Mouse (Mus musculus) limb, embryonic 15.5 days (tissue): ENCODE measurements around the gene Ildr1. TPM values are rescaled to one million over a fixed set of nuclear protein-coding genes. Genes with fewer than 3 reads are reported as not detected.

Experiments used
- ATAC-seq: fragments of 200-750 bp; cut with Nextera tagmentation; 2 replicates; pipeline ENCODE4 v1.8.0; 2017; ENCODE audit warnings: low read depth, moderate TSS enrichment; ENCODE audit not compliant: insufficient number of reproducible peaks, low FRiP score, low TSS enrichment
- H3K27ac ChIP-seq: fragments of 300-500 bp; sonication (generic); 2 replicates; pipeline ENCODE4 v1.5.1; 2015; ENCODE audit warnings: moderate library complexity, mild to moderate bottlenecking, inconsistent platforms
- H3K27me3 ChIP-seq: fragments of 300-500 bp; sonication (generic); 2 replicates; pipeline ENCODE4 v1.6.1; 2015; ENCODE audit warnings: inconsistent platforms
- H3K36me3 ChIP-seq: fragments of 300-500 bp; sonication (generic); 2 replicates; pipeline ENCODE4 v1.6.1; 2015; ENCODE audit warnings: inconsistent platforms
- H3K4me1 ChIP-seq: fragments of 300-500 bp; sonication (generic); 2 replicates; pipeline ENCODE4 v1.6.1; 2015; ENCODE audit warnings: inconsistent platforms
- H3K4me2 ChIP-seq: fragments of 300-500 bp; sonication (generic); 2 replicates; pipeline ENCODE4 v1.6.1; 2015; ENCODE audit warnings: mild to moderate bottlenecking, inconsistent platforms
- H3K4me3 ChIP-seq: fragments of 300-500 bp; sonication (generic); 2 replicates; pipeline ENCODE4 v1.5.1; 2015; ENCODE audit warnings: mild to moderate bottlenecking, inconsistent platforms
- H3K9ac ChIP-seq: fragments of 300-500 bp; sonication (generic); 2 replicates; pipeline ENCODE4 v1.6.1; 2015; ENCODE audit warnings: inconsistent platforms
- H3K9me3 ChIP-seq: fragments of 300-500 bp; sonication (generic); 2 replicates; pipeline ENCODE4 v1.6.1; 2016; ENCODE audit warnings: inconsistent platforms
- WGBS: fragments of 180-500 bp; shearing (Covaris S2); methylation state at CpG from one replicate; pipeline ENCODE4 v1.1.7; 2015; 5-methylcytosine and 5-hydroxymethylcytosine counted together
- polyA plus RNA-seq: library from polyadenylated mRNA; unstranded; fragments of >200 nt; fragmentation: Nextera tagmentation; extraction: Ambion mirVana; gene quantifications from 2 replicates; pipeline ENCODE4 v1.2.1, GENCODE M21; 2015

Ildr1 gene
- polyA plus RNA-seq, 1 experiment from 2014 or later = 1.8 TPM

GRCm38 (mm10) chr16:36735421-36735820 lies 41.6 kb downstream of the Ildr1 start:
- no peak overlapping the region for H3K4me2 ChIP-seq
- H3K27ac ChIP-seq = no peak overlapping the region
- WGBS = 86% methylated on average over 3 of the region's 3 CpGs
- ATAC-seq = no peak
- H3K9ac ChIP-seq = no peak overlapping the region
- H3K36me3 ChIP-seq = no peaks in the 10 kb centered on the region
- H3K9me3 ChIP-seq = no peaks in the 10 kb centered on the region
- H3K4me3 ChIP-seq = no peak overlapping the region
- H3K27me3 ChIP-seq = no peaks in the 10 kb centered on the region
- H3K4me1 ChIP-seq = no peaks in the 10 kb centered on the region

GRCm38 (mm10) chr16:36739404-36739930 lies 45.7 kb downstream of the Ildr1 start:
- Histone ChIP-seq H3K36me3 (no peaks in the 10 kb centered on the region), H3K4me1 (no peaks in the 10 kb centered on the region), H3K9me3 (no peaks in the 10 kb centered on the region), H3K4me2 (no peak overlapping the region), H3K9ac (no peak overlapping the region), H3K27ac (no peak overlapping the region), H3K27me3 (no peaks in the 10 kb centered on the region), H3K4me3 (no peak overlapping the region)
- 14% methylated on average over 4 of the region's 4 CpGs for WGBS
- no peak for ATAC-seq

- no peak overlapping the region for H3K27ac ChIP-seq
- no peak overlapping the region for H3K4me2 ChIP-seq
- 89% methylated on average over 8 of the region's 8 CpGs for WGBS
- no peaks in the 10 kb centered on the region for H3K36me3 ChIP-seq
- no peaks in the 10 kb centered on the region for H3K9me3 ChIP-seq
- ATAC-seq = no peak
- no peak overlapping the region for H3K9ac ChIP-seq
- H3K4me1 ChIP-seq = no peaks in the 10 kb centered on the region
- no peaks in the 10 kb centered on the region for H3K27me3 ChIP-seq
- no peak overlapping the region for H3K4me3 ChIP-seq
Observed at GRCm38 (mm10) chr16:36743580-36743979, 49.8 kb downstream of the Ildr1 start.

GRCm38 (mm10) chr16:36747068-36747467 lies 53.3 kb downstream of the Ildr1 start:
- no peaks in the 10 kb centered on the region for H3K36me3 ChIP-seq
- WGBS = 83% methylated on average over 4 of the region's 4 CpGs
- no peaks in the 10 kb centered on the region for H3K27me3 ChIP-seq
- H3K9me3 ChIP-seq = no peaks in the 10 kb centered on the region
- no peak for ATAC-seq
- H3K4me1 ChIP-seq = no peaks in the 10 kb centered on the region
- H3K4me2 ChIP-seq = no peak overlapping the region
- H3K27ac ChIP-seq = no peak overlapping the region
- no peak overlapping the region for H3K9ac ChIP-seq
- no peak overlapping the region for H3K4me3 ChIP-seq

- H3K4me2 ChIP-seq = no peak overlapping the region
- H3K27me3 ChIP-seq = no peaks in the 10 kb centered on the region
- no peaks in the 10 kb centered on the region for H3K36me3 ChIP-seq
- H3K4me3 ChIP-seq = no peak overlapping the region
- H3K9me3 ChIP-seq = no peaks in the 10 kb centered on the region
- no peaks in the 10 kb centered on the region for H3K4me1 ChIP-seq
- no peak overlapping the region for H3K27ac ChIP-seq
- 67% methylated on average over 2 of the region's 2 CpGs for WGBS
- no peak for ATAC-seq
- no peak overlapping the region for H3K9ac ChIP-seq
Observed at GRCm38 (mm10) chr16:36747767-36748166, 54.0 kb downstream of the Ildr1 start.

GRCm38 (mm10) chr16:36751979-36752378 lies 58.2 kb downstream of the Ildr1 start:
- no peak overlapping the region for H3K4me2 ChIP-seq
- H3K9ac ChIP-seq = no peak overlapping the region
- H3K36me3 ChIP-seq = no peaks in the 10 kb centered on the region
- H3K4me3 ChIP-seq = no peak overlapping the region
- no peaks in the 10 kb centered on the region for H3K9me3 ChIP-seq
- no peak for ATAC-seq
- no peaks in the 10 kb centered on the region for H3K4me1 ChIP-seq
- no peaks in the 10 kb centered on the region for H3K27me3 ChIP-seq
- H3K27ac ChIP-seq = no peak overlapping the region
- WGBS = 91% methylated on average over 3 of the region's 3 CpGs

GRCm38 (mm10) chr16:36770191-36770771 lies 76.5 kb downstream of the Ildr1 start:
- Histone ChIP-seq H3K27ac (no peak overlapping the region), H3K4me2 (no peak overlapping the region), H3K4me3 (no peak overlapping the region), H3K4me1 (no peaks in the 10 kb centered on the region), H3K36me3 (no peaks in the 10 kb centered on the region), H3K27me3 (no peaks in the 10 kb centered on the region), H3K9me3 (no peaks in the 10 kb centered on the region), H3K9ac (no peak overlapping the region)
- no peak for ATAC-seq
- 80% methylated on average over 9 of the region's 13 CpGs for WGBS

GRCm38 (mm10) chr16:36770830-36771229 lies 77.1 kb downstream of the Ildr1 start:
- Histone ChIP-seq H3K4me3 (no peak overlapping the region), H3K27me3 (no peaks in the 10 kb centered on the region), H3K4me2 (no peak overlapping the region), H3K9me3 (no peaks in the 10 kb centered on the region), H3K9ac (no peak overlapping the region), H3K4me1 (no peaks in the 10 kb centered on the region), H3K27ac (no peak overlapping the region), H3K36me3 (no peaks in the 10 kb centered on the region)
- 67% methylated on average over 4 of the region's 4 CpGs for WGBS
- ATAC-seq = no peak

- H3K4me1 ChIP-seq = no peaks in the 10 kb centered on the region
- no peaks in the 10 kb centered on the region for H3K36me3 ChIP-seq
- no peak overlapping the region for H3K9ac ChIP-seq
- ATAC-seq = no peak
- H3K27me3 ChIP-seq = no peaks in the 10 kb centered on the region
- no peak overlapping the region for H3K4me2 ChIP-seq
- 84% methylated on average over 2 of the region's 2 CpGs for WGBS
- H3K9me3 ChIP-seq = no peaks in the 10 kb centered on the region
- H3K27ac ChIP-seq = no peak overlapping the region
- no peak overlapping the region for H3K4me3 ChIP-seq
Observed at GRCm38 (mm10) chr16:36771244-36771643, 77.5 kb downstream of the Ildr1 start.

- Histone ChIP-seq H3K9ac (no peak overlapping the region), H3K4me2 (no peak overlapping the region), H3K27ac (no peak overlapping the region), H3K4me3 (no peak overlapping the region), H3K9me3 (no peaks in the 10 kb centered on the region), H3K27me3 (no peaks in the 10 kb centered on the region), H3K36me3 (no peaks in the 10 kb centered on the region), H3K4me1 (no peaks in the 10 kb centered on the region)
- WGBS = 95% methylated on average over 3 of the region's 3 CpGs
- no peak for ATAC-seq
Observed at GRCm38 (mm10) chr16:36771703-36772102, 77.9 kb downstream of the Ildr1 start.

GRCm38 (mm10) chr16:36772996-36773395 lies 79.2 kb downstream of the Ildr1 start:
- no peaks in the 10 kb centered on the region for H3K9me3 ChIP-seq
- WGBS = 89% methylated on average over 5 of the region's 5 CpGs
- no peak overlapping the region for H3K4me2 ChIP-seq
- no peak for ATAC-seq
- no peak overlapping the region for H3K27ac ChIP-seq
- no peaks in the 10 kb centered on the region for H3K36me3 ChIP-seq
- no peak overlapping the region for H3K4me3 ChIP-seq
- H3K4me1 ChIP-seq = no peaks in the 10 kb centered on the region
- no peaks in the 10 kb centered on the region for H3K27me3 ChIP-seq
- no peak overlapping the region for H3K9ac ChIP-seq

GRCm38 (mm10) chr16:36775658-36776057 lies 81.9 kb downstream of the Ildr1 start:
- H3K9me3 ChIP-seq = no peaks in the 10 kb centered on the region
- 82% methylated on average over 6 of the region's 6 CpGs for WGBS

More at GRCm38 (mm10) chr16:36775658-36776057, 81.9 kb downstream of the Ildr1 start:
- Histone ChIP-seq H3K36me3 (no peaks in the 10 kb centered on the region), H3K4me2 (no peak overlapping the region), H3K9ac (no peak overlapping the region), H3K4me3 (no peak overlapping the region), H3K27ac (no peak overlapping the region), H3K4me1 (no peaks in the 10 kb centered on the region), H3K27me3 (no peaks in the 10 kb centered on the region)
- ATAC-seq = no peak
